Mouse (Mus musculus) heart, embryonic 16.5 days (tissue): Measurements from ENCODE around the gene Zfp444. TPM values are rescaled to one million over a fixed set of nuclear protein-coding genes. Genes with fewer than 3 reads are reported as not detected.
"Not testable (repeated sequence)": the region's sequence is repeated elsewhere in the genome, so short reads cannot be mapped to it uniquely, and the experiment has no call there.

ENCODE experiments used
- ATAC-seq: fragments of 200-750 bp; cut with Nextera tagmentation; replicated peaks from 2 replicates; pipeline ENCODE4 v1.8.0; 2017; ENCODE audit warnings: moderate number of reproducible peaks; ENCODE audit not compliant: insufficient read depth, low FRiP score; ENCODE audit errors: extremely low read depth
- H3K27ac ChIP-seq: fragments of 300-500 bp; sonication (generic); 2 replicates; pipeline ENCODE4 v1.5.1; 2014; ENCODE audit warnings: mild to moderate bottlenecking, low read length, control low read depth, moderate library complexity
- H3K27me3 ChIP-seq: fragments of 300-500 bp; sonication (generic); 2 replicates; pipeline ENCODE4 v1.6.1; 2014; ENCODE audit warnings: low read length, mixed read lengths; ENCODE audit not compliant: control insufficient read depth, insufficient read depth
- H3K36me3 ChIP-seq: fragments of 300-500 bp; sonication (generic); 2 replicates; pipeline ENCODE4 v1.6.1; 2014; ENCODE audit not compliant: control insufficient read depth, insufficient read depth
- H3K4me1 ChIP-seq: fragments of 300-500 bp; sonication (generic); 2 replicates; pipeline ENCODE4 v1.6.1; 2014; ENCODE audit warnings: low read length, mixed read lengths; ENCODE audit not compliant: control insufficient read depth, insufficient read depth
- H3K4me2 ChIP-seq: fragments of 300-500 bp; sonication (generic); 2 replicates; pipeline ENCODE4 v1.6.1; 2014; ENCODE audit warnings: low read depth, mild to moderate bottlenecking, control low read depth, low read length
- H3K4me3 ChIP-seq: fragments of 300-500 bp; sonication (generic); 2 replicates; pipeline ENCODE4 v1.5.1; 2014; ENCODE audit warnings: mild to moderate bottlenecking, control low read depth, low read length
- H3K9ac ChIP-seq: fragments of 300-500 bp; sonication (generic); 2 replicates; pipeline ENCODE4 v1.6.1; 2014; ENCODE audit warnings: low read length, control low read depth
- H3K9me3 ChIP-seq: fragments of 300-500 bp; sonication (generic); replicated peaks from 2 replicates; pipeline ENCODE4 v1.6.1; 2016; ENCODE audit warnings: low read length; ENCODE audit not compliant: control insufficient read depth
- WGBS: fragments of 180-500 bp; shearing (Covaris S2); extraction: QIAGEN DNeasy Blood & Tissue Kit; methylation state at CpG from one replicate; pipeline ENCODE4 v1.1.7; 2014; 5-methylcytosine and 5-hydroxymethylcytosine counted together
- polyA plus RNA-seq: library from polyadenylated mRNA; unstranded; fragments of >200 nt; fragmentation: Nextera tagmentation; extraction: Ambion mirVana; gene quantifications from 2 replicates; pipeline ENCODE4 v1.2.1, GENCODE M21; 2015

Gene Zfp444
- polyA plus RNA-seq, 1 experiment from 2014 or later = 35.4 TPM

GRCm38 (mm10) chr7:6213144-6213543 is 41.1 kb downstream of the Zfp444 start:
- H3K27me3 ChIP-seq = no peaks in the 10 kb centered on the region
- no peak overlapping the region for H3K4me2 ChIP-seq
- 38% methylated on average over 5 of the region's 5 CpGs for WGBS
- no peak for ATAC-seq
- no peak overlapping the region for H3K27ac ChIP-seq
- H3K36me3 ChIP-seq = no peaks in the 10 kb centered on the region
- peaks cover 9% of the 10 kb centered on the region for H3K9me3 ChIP-seq
- no peak overlapping the region for H3K9ac ChIP-seq
- no peak overlapping the region for H3K4me3 ChIP-seq
- no peaks in the 10 kb centered on the region for H3K4me1 ChIP-seq

GRCm38 (mm10) chr7:6214691-6215090 is 42.7 kb downstream of the Zfp444 start:
- H3K9me3 ChIP-seq = not testable (repeated sequence)
- 52% methylated on average over 4 of the region's 4 CpGs for WGBS

GRCm38 (mm10) chr7:6220147-6220546 is 48.1 kb downstream of the Zfp444 start:
- no peaks in the 10 kb centered on the region for H3K36me3 ChIP-seq
- H3K27ac ChIP-seq = no peak overlapping the region
- H3K9ac ChIP-seq = no peak overlapping the region
- no peaks in the 10 kb centered on the region for H3K4me1 ChIP-seq
- H3K27me3 ChIP-seq = no peaks in the 10 kb centered on the region
- peaks cover 5% of the 10 kb centered on the region for H3K9me3 ChIP-seq
- H3K4me3 ChIP-seq = no peak overlapping the region
- no peak for ATAC-seq
- no peak overlapping the region for H3K4me2 ChIP-seq
- WGBS = 56% methylated on average over 3 of the region's 3 CpGs

More at GRCm38 (mm10) chr7:6214691-6215090, 42.7 kb downstream of the Zfp444 start:
- H3K9ac ChIP-seq, H3K27me3 ChIP-seq, H3K36me3 ChIP-seq, H3K4me1 ChIP-seq, ATAC-seq, H3K4me3 ChIP-seq, H3K4me2 ChIP-seq, H3K27ac ChIP-seq: not testable (repeated sequence)

- no peak within 1 kb of the TSS for H3K4me2 ChIP-seq
Measured at GRCm38 (mm10) chr7:6221978-6222377, 50.0 kb downstream of the Zfp444 start, which contains the start of gene Zscan5b. Gene Zscan5b, plus strand, starts transcription at chr7:6222278.

GRCm38 (mm10) chr7:6228491-6228890 is 56.5 kb downstream of the Zfp444 start:
- H3K4me2 ChIP-seq, H3K9ac ChIP-seq, H3K36me3 ChIP-seq, H3K27me3 ChIP-seq, H3K4me3 ChIP-seq, H3K4me1 ChIP-seq, H3K27ac ChIP-seq, ATAC-seq, H3K9me3 ChIP-seq: not testable (repeated sequence)
- 51% methylated on average over 8 of the region's 8 CpGs for WGBS

More at GRCm38 (mm10) chr7:6221978-6222377, 50.0 kb downstream of the Zfp444 start, which contains the start of gene Zscan5b:
- Histone ChIP-seq H3K9me3 (peaks cover under 1% of the 10 kb centered on the region; the same call in 1 of the 2 replicates), H3K9ac (no peak within 1 kb of the TSS), H3K27me3 (no peaks in the 10 kb centered on the region), H3K4me3 (no peak within 1 kb of the TSS), H3K27ac (no peak within 1 kb of the TSS), H3K4me1 (no peaks in the 10 kb centered on the region), H3K36me3 (no peaks in the 10 kb centered on the region)
- ATAC-seq = no peak
- WGBS = 90% methylated on average over 12 of the region's 12 CpGs

GRCm38 (mm10) chr7:6239787-6240186 is 67.8 kb downstream of the Zfp444 start:
- Histone ChIP-seq H3K4me3 (no peak overlapping the region), H3K27me3 (no peaks in the 10 kb centered on the region), H3K4me2 (no peak overlapping the region), H3K9ac (no peak overlapping the region), H3K36me3 (no peaks in the 10 kb centered on the region), H3K4me1 (no peaks in the 10 kb centered on the region), H3K9me3 (no peaks in the 10 kb centered on the region), H3K27ac (no peak overlapping the region)
- no peak for ATAC-seq
- 41% methylated on average over 11 of the region's 11 CpGs for WGBS

- H3K9ac ChIP-seq, H3K4me3 ChIP-seq, H3K36me3 ChIP-seq, H3K4me1 ChIP-seq, H3K4me2 ChIP-seq, H3K27ac ChIP-seq, ATAC-seq, H3K27me3 ChIP-seq, H3K9me3 ChIP-seq: not testable (repeated sequence)
- 18% methylated on average over 1 of the region's 1 CpGs for WGBS
Measured at GRCm38 (mm10) chr7:6240841-6241425, 68.9 kb downstream of the Zfp444 start.

Other genes starting within 250 kb of the Zfp444 start
- gene Vmn1r65, start 161.2 kb upstream of the Zfp444 start, polyA plus RNA-seq = not detected in 2 replicates
- gene Nlrp4c, start 127.1 kb upstream of the Zfp444 start, polyA plus RNA-seq = not detected in 2 replicates
- gene Zfp787, start 16.2 kb upstream of the Zfp444 start, polyA plus RNA-seq = 22.2 and 22.5 TPM in 2 replicates
- not detected in 2 replicates for gene Galp, start 24.9 kb downstream of the Zfp444 start, polyA plus RNA-seq
- not detected in 2 replicates for gene Zscan5b, start 50.1 kb downstream of the Zfp444 start, polyA plus RNA-seq
- not detected in 2 replicates for gene Epp13, start 80.5 kb downstream of the Zfp444 start, polyA plus RNA-seq
- 4.9 and 5.1 TPM in 2 replicates for gene Zfp667, start 114.4 kb downstream of the Zfp444 start, polyA plus RNA-seq
- 3.2 and 4.5 TPM in 2 replicates for gene Zfp583, start 159.1 kb downstream of the Zfp444 start, polyA plus RNA-seq
- gene Gm3854, start 171.5 kb downstream of the Zfp444 start, polyA plus RNA-seq = 1.0 and 1.5 TPM in 2 replicates
- gene Zfp78, start 191.1 kb downstream of the Zfp444 start, polyA plus RNA-seq = 1.0 and 1.8 TPM in 2 replicates
- gene Zfp28, start 211.1 kb downstream of the Zfp444 start, polyA plus RNA-seq = 7.6 and 9.5 TPM in 2 replicates
- 0.20 TPM in 1 of 2 replicates, not detected in the other for gene Smim17, start 226.5 kb downstream of the Zfp444 start, polyA plus RNA-seq
- gene Gm20715, start 238.1 kb downstream of the Zfp444 start, polyA plus RNA-seq = not detected in 2 replicates